Mouse (Mus musculus) kidney, adult 11 months (tissue): ENCODE data around the gene Tmem235.

Source experiments
- DNase-seq: peaks from one replicate; pipeline ENCODE4 v3.0.0; 2022

Gene Tmem235

DNA sequence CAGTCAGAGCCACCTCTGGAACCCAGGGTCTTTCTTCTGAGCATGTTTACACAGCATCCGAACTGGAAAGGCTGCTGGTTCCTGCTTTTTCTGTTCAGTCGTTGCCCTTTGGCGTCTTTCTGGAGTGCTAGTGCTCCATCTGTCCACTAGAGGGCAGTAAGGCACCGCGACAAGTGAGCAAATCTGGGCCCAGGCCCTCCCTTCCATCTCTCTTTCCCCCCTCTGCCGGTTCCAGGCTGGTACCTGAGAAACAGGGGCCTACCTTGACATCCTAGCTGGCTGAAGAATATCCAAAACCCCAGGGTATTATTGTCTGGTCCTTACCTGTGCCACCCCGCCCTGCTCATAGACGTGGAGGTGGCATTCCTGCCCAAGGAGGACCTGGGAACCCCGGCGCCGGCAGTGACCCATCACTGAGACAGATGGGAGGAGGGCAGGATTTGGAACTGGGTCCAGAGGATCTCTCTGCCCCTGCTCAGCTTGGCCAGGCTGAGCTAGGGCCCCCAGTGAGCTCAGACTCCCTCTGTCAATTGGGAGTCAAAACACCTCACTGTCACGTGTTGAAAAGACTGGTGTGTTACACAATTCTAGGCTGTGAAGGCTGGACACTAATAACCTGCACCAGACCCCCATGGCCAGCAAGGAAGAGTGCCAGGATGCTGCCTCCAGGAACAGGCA, 10.3 kb downstream of the Tmem235 start:
- DNase-seq: peak; percentile 62

DNA sequence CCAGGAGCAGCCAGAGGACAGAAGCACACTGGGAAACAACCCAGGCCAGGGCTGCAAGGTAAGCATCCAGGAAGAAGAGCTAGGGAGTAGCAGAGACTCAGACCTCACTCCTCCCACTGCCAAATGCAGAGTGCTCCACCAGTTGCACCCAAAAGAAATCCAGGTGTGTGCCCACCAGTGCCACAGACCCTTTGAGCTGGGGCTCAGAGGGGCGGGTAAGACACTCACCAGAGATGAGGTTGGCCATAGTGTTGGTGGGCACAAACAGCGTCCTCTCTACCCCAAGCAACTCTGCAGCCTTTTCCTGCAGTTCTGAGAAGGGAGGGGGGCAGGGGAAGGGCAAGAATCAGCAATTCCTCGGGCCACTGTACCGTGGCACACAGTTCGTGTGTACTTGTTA, 10.8 kb downstream of the Tmem235 start:
- DNase-seq: no peak

DNA sequence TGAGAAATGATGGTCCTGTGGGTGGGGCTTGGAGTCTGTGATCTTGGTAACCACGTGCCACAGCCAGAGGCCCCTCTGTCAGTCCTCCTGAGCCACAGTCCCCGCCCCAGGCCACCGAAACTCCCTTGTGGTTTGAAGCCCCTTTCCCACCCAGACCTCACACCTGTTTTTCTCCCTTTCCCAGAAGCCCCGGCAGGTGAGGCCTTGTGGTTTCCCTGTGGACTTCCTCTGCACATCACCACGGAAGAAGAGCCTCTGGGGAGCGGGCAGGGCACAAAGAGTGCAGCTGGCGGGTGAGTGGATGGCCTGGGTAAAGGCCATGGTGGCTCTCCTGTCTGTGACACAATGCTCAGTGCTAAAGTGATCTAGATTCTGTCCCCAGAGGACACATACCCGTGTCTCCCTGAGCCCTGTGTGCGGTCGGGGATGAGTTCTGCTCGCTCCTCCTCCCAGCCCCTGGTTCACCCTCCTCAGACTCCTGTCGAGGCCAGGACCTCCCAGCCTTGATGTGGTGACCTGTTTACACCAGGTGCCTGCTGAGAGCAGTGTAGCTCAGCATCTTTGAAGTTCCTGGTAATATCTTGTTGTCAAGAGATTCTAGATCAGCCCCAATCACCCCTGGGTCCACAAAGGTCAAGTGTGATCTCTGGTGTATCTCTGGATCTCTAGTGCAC, 11.5 kb downstream of the Tmem235 start:
- DNase-seq: no peak

DNA sequence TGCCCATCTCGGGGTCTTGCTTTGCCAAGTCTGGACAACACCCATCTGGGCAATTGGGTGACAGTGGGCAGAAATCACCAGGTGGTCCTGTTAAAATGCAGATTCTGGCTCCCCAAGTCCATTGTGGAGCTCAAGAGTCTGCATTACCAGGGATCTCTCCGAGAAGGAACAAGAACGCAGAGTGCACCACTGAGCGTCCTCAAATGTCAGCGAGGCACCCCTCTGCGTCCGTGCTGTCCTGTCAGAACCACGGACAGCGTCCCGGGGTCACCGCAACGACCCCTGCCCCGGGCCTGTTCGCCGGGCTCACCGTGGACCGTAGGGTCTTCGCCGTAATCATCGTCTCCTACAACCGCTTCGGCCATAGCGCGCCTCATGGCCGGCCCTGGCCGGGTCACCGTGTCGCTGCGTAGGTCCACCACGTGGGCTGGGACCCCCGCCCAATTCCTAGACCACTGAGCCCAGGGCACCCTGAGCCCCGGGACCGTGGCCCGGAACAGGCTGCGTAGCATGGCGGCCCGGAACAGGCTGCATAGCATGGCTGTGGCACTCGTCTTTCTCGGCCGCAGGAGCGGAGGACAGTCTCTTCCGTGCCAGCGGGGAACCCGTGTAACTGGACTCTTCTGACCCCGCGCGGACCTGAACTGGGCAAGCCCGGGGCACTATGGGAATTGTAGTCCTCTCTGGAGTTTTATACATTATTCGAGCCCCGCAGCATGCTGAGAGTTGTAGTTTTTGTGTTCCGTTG, 12.5 kb downstream of the Tmem235 start, which contains the start of gene Tha1:
Tha1 (minus strand) TSS at position 621 of the 748 bp plus-strand sequence.
- DNase-seq: peak; percentile 82

DNA sequence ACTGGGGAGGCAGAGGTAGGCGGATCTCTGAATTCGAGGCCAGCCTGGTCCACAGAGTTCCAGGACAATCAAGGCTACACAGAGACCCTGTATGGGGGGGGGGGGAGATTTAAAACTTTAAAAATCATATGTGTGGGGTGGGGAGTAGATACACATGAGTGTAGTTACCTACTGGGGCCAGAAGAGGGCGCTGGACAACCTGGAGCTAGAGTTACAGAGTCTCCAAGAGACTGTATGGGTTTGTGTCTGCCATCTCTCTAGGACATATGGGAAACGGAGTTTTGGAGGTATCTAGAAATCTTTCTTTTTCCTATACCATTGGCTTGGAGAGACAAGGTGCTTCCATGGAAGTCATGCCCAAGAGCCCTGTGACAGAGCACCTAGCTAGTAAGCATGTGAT, 13.9 kb downstream of the Tmem235 start:
- no peak for DNase-seq

DNA sequence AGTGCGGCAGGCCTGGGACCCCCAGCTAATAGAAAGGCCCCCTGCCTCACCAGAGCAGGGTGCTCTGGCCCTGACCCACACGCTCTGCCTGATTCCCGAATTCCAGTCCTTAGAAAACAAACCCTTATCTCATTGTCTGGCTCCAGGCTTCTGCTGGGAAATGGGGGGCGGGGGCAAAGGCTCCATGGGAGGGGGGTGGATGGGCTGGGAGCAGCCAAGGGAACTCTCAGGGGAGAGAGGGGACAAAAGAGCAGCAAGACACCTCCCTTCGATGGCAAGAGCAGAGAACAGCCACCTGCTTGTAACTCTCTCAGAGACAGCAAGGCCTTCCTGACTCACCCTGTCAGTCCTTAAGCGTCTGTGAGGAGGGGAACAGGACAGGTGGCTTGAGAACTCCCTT, 15.1 kb downstream of the Tmem235 start:
- DNase-seq: no peak

DNA sequence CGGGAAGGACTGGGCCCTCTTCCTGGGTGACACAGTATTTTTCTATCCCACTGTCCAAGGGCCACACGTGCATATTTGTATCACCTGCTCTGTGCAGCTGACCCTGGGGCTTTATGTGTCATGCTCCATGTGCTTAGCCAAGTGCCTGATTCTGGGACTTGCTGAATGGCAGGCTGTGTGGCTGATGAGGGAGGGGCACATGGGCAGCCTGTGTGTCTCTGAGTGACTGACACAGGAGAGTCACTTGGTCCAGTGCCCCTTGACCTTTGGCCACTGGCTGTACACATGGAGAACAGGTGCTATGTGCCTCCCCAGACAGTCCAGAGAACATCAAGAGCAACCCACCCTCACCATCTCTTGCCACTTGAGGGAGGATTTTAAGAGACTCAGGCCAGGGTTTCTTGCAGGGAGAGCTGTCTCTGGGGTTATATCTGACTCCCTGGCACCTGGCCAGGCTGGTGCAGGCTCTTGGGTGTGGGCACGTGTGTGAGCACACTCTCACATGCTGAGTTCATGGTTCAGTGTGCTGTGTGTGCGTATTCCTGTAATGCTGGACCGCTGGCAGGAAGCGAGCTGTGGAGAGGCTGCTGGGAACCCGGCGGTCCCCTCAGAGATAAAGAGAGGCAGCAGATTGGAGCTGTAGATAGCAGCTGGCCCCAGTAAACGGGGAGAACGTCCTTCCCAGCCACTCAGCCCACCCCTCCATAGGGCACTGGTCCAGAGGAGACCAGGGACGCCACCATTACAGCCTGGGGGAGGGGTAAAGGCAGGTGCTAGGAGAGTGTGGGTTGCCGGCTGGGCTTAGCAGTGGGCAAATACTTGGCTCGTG, 17.6 kb downstream of the Tmem235 start:
- DNase-seq: no peak

DNA sequence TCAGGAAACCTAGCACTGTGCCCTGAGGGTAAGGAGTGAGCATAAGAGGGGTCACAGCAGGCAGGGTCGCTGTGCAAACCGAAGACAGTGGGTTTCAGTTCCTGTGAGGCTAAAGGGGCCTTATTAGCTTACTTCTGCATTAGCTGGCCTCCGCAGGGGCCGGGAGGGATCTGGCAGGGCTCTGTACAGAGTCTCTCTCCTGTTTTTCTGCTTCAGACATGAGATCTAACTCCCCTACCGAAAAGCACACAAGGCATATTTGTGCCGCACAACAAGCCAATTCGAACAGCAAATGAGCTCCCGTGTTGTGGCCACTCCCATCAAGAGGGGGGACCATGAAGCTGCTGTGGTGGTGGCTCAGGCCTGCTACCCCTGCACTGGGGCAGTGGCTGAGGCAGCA, 18.3 kb downstream of the Tmem235 start:
- DNase-seq: no peak

DNA sequence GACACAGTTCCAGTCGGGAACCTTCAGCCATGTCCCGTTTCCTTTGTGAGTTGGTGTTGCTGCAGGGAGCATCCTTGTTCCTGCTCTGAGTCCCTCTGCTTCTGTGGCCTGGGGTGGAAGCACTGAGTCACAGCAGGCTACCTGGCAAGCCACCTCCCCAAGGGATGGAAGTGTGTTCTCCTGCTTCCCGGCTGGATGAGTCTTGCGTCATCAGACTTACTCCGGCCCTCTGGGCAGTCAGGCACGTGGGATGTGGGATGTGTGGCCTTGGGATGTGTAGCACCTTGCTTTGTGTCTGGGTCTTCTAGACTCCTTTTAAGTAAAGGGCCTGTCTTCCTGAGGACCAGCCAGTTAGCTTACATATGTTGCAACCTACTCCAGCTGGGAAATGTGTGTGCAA, 19.1 kb downstream of the Tmem235 start:
- DNase-seq: no peak

DNA sequence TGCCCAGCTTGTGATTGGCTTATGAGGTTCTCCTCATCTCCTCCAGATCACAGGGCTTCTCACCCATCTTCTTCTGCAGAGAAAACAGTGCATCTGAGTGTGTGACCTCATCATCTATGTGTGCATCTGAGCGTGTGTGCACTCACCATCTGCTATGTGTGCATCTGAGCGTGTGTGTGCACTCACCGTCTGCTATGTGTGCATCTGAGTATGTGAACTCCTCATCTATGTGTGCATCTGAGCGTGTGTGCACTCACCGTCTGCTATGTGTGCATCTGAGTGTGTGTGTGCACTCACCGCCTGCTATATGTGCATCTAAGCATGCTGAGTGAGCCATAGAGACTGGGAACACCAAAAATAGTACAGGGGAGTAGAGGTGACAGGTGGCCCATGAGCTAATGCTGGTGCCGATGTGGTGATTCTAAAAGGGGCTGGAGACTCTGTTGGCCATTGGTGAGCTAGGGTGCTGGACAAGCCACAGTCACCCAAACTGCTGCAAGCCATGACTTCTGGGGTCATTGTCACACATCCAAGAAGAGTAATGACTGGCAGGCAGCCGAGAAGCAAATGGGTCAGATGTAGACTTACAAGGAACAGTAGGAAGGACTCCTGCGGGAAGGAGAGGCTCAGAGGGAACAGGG, 19.9 kb downstream of the Tmem235 start:
- DNase-seq: no peak

DNA sequence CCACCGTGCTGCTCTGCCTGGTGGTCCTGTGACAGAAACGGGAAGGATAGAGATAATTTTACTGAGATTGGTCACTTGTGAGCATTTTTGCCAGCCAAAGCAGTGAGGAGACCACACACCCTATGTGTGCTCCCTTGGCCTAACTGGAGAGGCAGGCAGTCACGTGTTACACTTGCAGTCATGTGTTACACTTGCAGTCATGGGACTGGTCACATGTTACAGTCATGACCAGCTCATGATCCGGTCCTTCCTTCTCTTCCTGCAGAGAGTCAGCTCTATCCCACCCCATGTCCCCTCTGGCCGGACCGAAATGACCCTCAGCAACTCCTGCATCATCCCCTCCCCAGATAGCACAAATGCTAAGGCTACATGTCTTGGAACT, 20.4 kb downstream of the Tmem235 start:
- DNase-seq: no peak

DNA sequence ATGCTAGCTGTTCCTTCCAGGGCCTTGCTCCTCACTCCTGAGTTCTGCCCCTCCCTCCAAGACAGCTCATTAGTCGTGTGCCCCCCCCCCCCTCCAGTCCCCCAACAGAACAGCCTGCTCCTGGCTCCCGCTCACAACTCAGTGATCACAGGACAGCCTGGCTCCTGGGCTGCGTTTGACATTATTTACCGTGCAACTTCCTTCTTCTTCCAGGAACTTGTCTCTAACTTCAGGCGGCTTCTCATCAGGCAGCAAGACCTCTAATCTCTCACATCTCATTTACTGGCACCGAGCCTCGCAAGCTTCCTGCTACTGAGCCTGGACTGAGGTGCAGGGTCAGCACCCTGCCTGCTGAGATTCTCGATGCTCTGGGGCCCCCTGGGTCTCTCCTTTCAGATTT, 21.2 kb downstream of the Tmem235 start:
- DNase-seq: peak; percentile 59

DNA sequence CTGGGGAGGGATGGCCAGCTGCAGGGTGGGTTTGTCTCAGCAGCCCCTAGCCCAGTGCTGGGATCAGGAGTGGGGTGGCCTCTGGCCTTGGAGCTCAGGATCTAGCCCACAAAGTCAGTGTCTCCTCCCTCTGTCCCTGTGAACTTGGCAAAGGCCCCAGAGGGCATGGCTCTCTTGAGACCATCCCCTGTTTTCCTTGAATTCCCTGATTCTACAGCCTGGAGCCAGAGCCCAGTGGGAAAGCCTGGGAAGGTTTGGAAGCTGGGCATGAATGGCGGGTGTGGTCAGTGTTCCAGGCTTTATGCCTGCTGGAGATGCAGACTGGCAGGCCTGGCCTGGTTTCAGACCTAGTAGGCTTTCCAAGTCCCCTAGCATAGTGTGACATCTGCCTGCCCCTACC, 21.7 kb downstream of the Tmem235 start:
- no peak for DNase-seq

DNA sequence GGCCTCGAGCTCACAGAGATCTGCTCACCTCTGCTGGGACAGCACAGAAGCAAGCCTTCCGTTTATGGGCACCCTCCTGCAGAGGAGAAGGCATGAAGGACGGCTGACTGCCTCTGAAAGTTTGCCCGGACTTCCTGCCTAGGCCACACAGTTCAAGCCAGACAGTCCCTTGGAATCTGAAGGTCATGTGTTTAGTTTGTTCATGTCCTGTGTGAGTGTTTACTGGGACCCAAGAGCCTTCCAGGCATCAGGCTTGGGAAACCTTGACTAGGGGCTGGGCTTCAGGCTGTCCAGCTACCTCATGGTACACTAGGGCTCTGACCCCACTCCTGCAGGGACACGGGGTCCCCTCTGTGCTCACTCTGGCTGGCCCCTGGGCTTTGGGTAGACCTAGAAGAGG, 25.4 kb downstream of the Tmem235 start:
- no peak for DNase-seq

DNA sequence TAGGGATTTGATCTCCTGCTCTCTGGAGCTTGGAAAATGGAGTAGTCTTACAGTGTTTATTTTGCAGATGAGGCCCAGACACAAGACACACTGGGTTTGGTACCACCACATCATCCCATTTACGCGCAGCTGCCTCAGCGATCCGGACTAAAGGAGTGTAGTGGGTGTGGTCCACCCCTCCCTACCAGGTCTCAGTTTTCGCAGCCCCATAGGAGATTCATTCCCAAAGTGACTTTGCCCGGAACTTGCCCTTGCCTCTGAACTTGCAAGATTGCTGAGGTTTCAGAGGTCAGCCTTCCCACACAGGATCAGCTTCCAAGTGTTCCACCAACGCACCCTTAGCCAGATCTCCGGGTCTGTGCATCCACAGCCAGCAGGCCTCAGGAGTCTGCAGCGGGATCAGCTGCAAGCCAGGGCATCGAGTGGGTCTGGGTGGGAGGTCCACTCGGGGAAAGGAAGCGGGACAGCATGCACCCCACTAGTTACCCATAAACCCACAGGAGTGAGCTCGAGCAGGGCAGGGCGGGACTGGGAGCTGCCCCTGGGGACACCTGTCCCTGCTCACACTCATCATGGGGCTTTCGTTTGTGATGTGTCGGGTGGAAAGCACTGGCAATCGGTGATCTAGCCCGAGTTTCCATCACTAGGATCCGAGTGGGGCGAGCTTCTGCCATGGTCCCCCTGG, 27.8 kb downstream of the Tmem235 start:
- DNase-seq: no peak

DNA sequence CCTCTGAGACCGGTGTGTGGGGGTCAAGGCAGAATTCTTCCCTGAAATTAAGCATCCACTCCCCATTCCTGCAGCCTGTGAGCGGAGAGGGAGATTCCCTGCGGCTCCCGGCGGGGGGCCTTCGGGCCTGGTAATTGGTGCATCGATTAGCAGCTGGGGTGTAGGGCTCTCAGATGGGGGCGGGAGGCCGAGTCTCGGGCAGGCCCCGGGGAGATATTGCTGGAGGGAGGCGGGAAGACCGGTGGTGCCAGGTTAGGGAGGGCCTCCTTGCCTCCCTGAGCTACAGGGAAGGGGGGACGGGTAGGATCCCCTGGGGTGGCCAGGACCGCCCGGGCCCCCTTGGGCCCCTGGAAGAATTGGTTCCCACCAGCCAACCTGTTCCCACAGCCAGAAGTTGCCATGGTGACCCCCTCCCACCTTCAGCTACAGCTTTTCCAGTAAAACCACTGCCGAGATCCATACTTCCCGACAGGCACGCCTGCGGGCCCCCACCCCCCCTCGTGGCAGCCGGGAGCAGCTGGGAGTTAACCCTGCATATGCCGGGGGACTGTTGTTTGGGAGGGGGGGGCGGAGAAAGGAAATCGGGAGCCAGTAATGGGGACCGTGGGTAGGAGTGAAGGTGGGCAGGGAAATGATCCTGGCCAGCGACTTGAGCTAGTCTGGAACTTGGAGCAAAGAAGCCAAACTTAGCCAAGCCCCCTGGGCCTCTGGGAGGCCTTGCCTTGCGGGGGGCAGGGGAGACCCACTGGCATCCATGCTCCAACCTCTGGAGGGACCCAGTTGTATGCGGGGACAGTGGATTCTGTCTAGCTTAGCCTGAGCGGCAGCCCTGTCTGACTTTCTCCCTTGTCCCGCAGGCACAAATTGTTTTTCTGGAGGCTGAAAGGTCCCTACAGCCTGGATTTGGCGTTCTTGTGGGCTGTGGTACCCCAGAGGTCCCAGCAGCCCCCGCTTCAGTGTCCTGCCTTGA, 28.6 kb downstream of the Tmem235 start:
- no peak for DNase-seq

DNA sequence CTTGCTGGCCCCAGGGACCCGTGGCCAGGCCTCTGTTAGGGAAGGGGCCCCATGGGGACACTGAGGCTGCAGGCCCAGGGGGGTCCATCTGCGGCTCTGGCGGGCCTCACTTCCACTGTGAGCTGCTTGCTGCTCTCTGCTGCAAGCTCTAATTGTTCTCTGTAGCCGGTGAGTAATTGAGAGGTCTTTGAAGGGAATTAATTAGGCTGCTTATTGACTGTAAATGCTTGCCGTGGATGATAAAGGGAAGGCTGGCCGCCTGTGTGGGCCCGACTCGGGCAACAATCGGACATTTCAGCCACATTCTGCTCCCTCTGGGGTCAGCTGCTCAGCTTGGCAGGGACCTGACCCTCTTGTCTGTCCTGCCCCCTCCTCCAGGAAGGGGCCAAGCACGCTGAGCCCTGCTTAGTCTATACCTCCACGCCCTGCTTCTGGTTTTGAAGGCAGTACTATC, 29.4 kb downstream of the Tmem235 start:
- no peak for DNase-seq

DNA sequence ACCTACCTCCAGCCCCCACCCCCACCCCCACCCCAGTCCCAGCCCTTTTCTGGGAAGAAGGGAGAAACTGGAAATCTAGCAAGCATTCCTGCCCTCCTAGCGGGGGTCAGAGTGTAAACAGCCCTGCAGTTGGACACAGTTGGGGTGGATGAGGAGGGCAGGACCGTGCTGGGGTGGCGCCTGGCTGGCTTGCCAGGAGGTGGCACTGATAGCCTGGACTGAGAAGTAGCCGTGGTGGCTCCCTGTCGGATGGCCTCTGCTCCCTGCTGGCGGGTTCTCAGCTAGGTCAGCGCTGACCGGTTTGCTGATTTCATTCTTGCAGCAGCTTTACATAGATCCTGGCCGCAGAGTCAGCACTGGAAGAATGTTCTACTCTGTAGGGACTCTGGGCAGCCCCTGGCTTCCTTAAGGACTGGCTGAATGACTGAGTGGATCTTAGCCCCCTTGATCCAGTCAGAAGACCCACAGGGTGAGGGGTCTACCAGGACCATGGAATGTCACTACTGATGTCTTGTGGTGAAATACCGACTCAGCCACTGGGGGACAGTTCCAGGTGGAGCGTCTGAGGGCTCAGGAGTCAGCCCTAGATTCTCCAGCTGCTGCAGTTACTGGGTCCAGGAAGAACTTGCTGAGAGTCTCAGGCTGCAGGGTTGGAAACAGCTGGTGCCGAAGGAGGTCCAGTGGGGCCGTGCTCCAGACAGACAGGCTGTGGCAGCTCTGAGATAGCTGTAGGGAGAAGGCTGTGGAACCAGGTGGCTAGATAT, 30.1 kb downstream of the Tmem235 start:
- no peak for DNase-seq

DNA sequence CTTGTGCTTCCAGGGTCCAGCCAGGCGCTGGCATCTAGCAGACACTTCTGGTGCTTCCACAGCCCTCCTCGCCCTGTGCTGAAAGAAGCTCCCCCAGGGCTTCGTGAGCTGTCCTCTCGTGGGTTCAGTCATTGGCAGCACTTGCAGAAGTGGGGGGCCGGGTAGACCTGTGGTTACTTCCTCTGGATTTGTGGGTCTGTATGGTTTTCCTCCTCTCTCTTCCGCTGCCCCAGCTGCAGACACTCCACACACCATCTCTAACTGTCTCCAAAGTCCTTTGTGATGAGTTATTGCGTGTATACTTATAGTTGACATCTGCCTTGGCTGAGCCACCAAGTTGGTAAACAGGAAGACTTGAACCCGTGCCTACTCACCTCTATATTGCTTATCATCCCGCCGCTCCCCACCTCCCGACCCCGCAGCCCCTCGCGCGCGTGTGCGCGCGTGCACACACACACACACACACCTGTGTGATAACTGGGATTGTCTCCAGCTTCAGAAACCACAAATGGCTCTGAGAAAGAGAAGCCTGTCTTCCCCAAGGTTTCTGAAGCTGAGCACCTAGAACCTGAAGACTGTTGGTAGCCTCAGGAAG, 31.1 kb downstream of the Tmem235 start:
- no peak for DNase-seq

DNA sequence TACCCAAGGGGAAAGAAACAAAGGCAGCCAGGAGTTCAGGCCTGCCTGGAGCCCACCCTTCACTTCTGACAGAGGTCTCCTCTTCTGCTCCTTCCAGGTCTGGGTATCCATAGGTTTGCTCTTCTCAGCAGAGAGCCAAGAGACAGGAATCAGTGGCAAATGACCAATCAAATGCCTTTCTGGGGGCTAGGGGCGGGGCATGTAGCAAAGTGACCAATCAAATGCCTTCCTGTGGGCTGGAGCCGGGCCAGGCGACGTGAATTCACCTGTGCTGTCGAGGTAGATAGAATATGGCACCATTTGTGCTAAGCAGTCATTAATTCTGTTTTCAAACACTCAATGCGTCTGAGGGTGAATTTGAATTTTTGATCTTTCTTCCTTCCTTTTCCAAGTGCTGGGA, 31.6 kb downstream of the Tmem235 start:
- no peak for DNase-seq
